Mouse (Mus musculus): ENCODE measurements around the gene Atp5d. TPM values are rescaled to one million over a fixed set of nuclear protein-coding genes. Genes with fewer than 3 reads are reported as not detected.
A peak's percentile ranks its signal among the peaks of the same experiment; 100 is the strongest.

The Atp5d gene
- polyA plus RNA-seq, 1 experiment = 242 TPM

- no peak for TF ChIP-seq POLR2A (IDR thresholded peaks at IDR 0.05; ENCODE audit: insufficient read depth, low read length)
- no peak for TF ChIP-seq EP300 (IDR thresholded peaks at IDR 0.05; ENCODE audit: insufficient read depth, low read depth, low read length)
- Histone ChIP-seq H3K9me3 (replicated peaks; ENCODE audit: control insufficient read depth, insufficient read depth, low read length, poor library complexity, severe bottlenecking) (no peaks in the 10 kb centered on the region), H3K4me3 (ENCODE audit: low read depth, low read length) (peak overlapping the region; percentile 89), H3K27me3 (ENCODE audit: control insufficient read depth, insufficient read depth, low read length, poor library complexity, severe bottlenecking) (no peaks in the 10 kb centered on the region), H3K9ac (ENCODE audit: low read depth, poor library complexity, severe bottlenecking) (peak overlapping the region; percentile 93), H3K27ac (ENCODE audit: insufficient read depth, low read length) (peak overlapping the region; percentile 62), H3K4me1 (ENCODE audit: control insufficient read depth, insufficient read depth, low read length) (peaks cover 6% of the 10 kb centered on the region), H3K36me3 (ENCODE audit: control insufficient read depth, insufficient read depth, low read length, poor library complexity, severe bottlenecking) (peaks cover 23% of the 10 kb centered on the region)
Observed at GRCm38 (mm10) chr10:80150226-80151210, 12.1 kb downstream of the Atp5d start.

GRCm38 (mm10) chr10:80151211-80152034, 13.0 kb downstream of the Atp5d start:
- peaks cover 6% of the 10 kb centered on the region for H3K4me1 ChIP-seq (ENCODE audit: control insufficient read depth, insufficient read depth, low read length)

GRCm38 (mm10) chr10:80152071-80152872, 13.8 kb downstream of the Atp5d start:
- Histone ChIP-seq H3K9me3 (replicated peaks; ENCODE audit: control insufficient read depth, insufficient read depth, low read length, poor library complexity, severe bottlenecking) (no peaks in the 10 kb centered on the region), H3K27ac (ENCODE audit: insufficient read depth, low read length) (no peak overlapping the region), H3K4me3 (ENCODE audit: low read depth, low read length) (peak overlapping the region; percentile 58), H3K36me3 (ENCODE audit: control insufficient read depth, insufficient read depth, low read length, poor library complexity, severe bottlenecking) (peaks cover 39% of the 10 kb centered on the region), H3K27me3 (ENCODE audit: control insufficient read depth, insufficient read depth, low read length, poor library complexity, severe bottlenecking) (no peaks in the 10 kb centered on the region), H3K4me1 (ENCODE audit: control insufficient read depth, insufficient read depth, low read length) (peaks cover 6% of the 10 kb centered on the region), H3K9ac (ENCODE audit: low read depth, poor library complexity, severe bottlenecking) (peak overlapping the region; percentile 93)
- TF ChIP-seq POLR2A (IDR thresholded peaks at IDR 0.05; ENCODE audit: insufficient read depth, low read length) = no peak

More at GRCm38 (mm10) chr10:80151211-80152034, 13.0 kb downstream of the Atp5d start:
- TF ChIP-seq EP300 (IDR thresholded peaks at IDR 0.05; ENCODE audit: insufficient read depth, low read depth, low read length) = 0 out of 2 replicates have a peak, but pooled peaks have one; percentile 5
- TF ChIP-seq POLR2A (IDR thresholded peaks at IDR 0.05; ENCODE audit: insufficient read depth, low read length) = no peak
- H3K27ac ChIP-seq (ENCODE audit: insufficient read depth, low read length) = peak overlapping the region; percentile 62
- H3K9me3 ChIP-seq (replicated peaks; ENCODE audit: control insufficient read depth, insufficient read depth, low read length, poor library complexity, severe bottlenecking) = no peaks in the 10 kb centered on the region
- H3K4me3 ChIP-seq (ENCODE audit: low read depth, low read length) = peak overlapping the region; percentile 58
- no peaks in the 10 kb centered on the region for H3K27me3 ChIP-seq (ENCODE audit: control insufficient read depth, insufficient read depth, low read length, poor library complexity, severe bottlenecking)
- H3K9ac ChIP-seq (ENCODE audit: low read depth, poor library complexity, severe bottlenecking) = peak overlapping the region; percentile 93
- H3K36me3 ChIP-seq (ENCODE audit: control insufficient read depth, insufficient read depth, low read length, poor library complexity, severe bottlenecking) = peaks cover 31% of the 10 kb centered on the region

- Histone ChIP-seq H3K36me3 (ENCODE audit: control insufficient read depth, insufficient read depth, low read length, poor library complexity, severe bottlenecking) (peaks cover 39% of the 10 kb centered on the region), H3K9ac (ENCODE audit: low read depth, poor library complexity, severe bottlenecking) (peak overlapping the region; percentile 93), H3K4me3 (ENCODE audit: low read depth, low read length) (no peak overlapping the region), H3K27me3 (ENCODE audit: control insufficient read depth, insufficient read depth, low read length, poor library complexity, severe bottlenecking) (no peaks in the 10 kb centered on the region), H3K4me1 (ENCODE audit: control insufficient read depth, insufficient read depth, low read length) (peaks cover 6% of the 10 kb centered on the region), H3K27ac (ENCODE audit: insufficient read depth, low read length) (no peak overlapping the region), H3K9me3 (replicated peaks; ENCODE audit: control insufficient read depth, insufficient read depth, low read length, poor library complexity, severe bottlenecking) (no peaks in the 10 kb centered on the region)
- TF ChIP-seq POLR2A (IDR thresholded peaks at IDR 0.05; ENCODE audit: insufficient read depth, low read length) = no peak
- no peak for TF ChIP-seq CTCF (IDR thresholded peaks at IDR 0.05; ENCODE audit: low read depth, low read length)
- TF ChIP-seq EP300 (IDR thresholded peaks at IDR 0.05; ENCODE audit: insufficient read depth, low read depth, low read length) = no peak
Observed at GRCm38 (mm10) chr10:80152873-80153260, 14.4 kb downstream of the Atp5d start.

GRCm38 (mm10) chr10:80153713-80154112, 15.3 kb downstream of the Atp5d start:
- TF ChIP-seq EP300 (IDR thresholded peaks at IDR 0.05; ENCODE audit: insufficient read depth, low read depth, low read length) (no peak), POLR2A (IDR thresholded peaks at IDR 0.05; ENCODE audit: insufficient read depth, low read length) (no peak), CTCF (IDR thresholded peaks at IDR 0.05; ENCODE audit: low read depth, low read length) (no peak)
- Histone ChIP-seq H3K36me3 (ENCODE audit: control insufficient read depth, insufficient read depth, low read length, poor library complexity, severe bottlenecking) (peaks cover 39% of the 10 kb centered on the region), H3K27ac (ENCODE audit: insufficient read depth, low read length) (no peak overlapping the region), H3K27me3 (ENCODE audit: control insufficient read depth, insufficient read depth, low read length, poor library complexity, severe bottlenecking) (no peaks in the 10 kb centered on the region), H3K4me1 (ENCODE audit: control insufficient read depth, insufficient read depth, low read length) (peaks cover 7% of the 10 kb centered on the region), H3K9me3 (replicated peaks; ENCODE audit: control insufficient read depth, insufficient read depth, low read length, poor library complexity, severe bottlenecking) (no peaks in the 10 kb centered on the region), H3K9ac (ENCODE audit: low read depth, poor library complexity, severe bottlenecking) (peak overlapping the region; percentile 93), H3K4me3 (ENCODE audit: low read depth, low read length) (no peak overlapping the region)
